Mouse (Mus musculus): ENCODE measurements at regions not wholly inside any gene's neighbourhood (a gene's known extent, or its start where the extent isn't known, plus 50 kb on each side); places are given as distances from the start of the nearest gene placed in this dataset.

- Histone ChIP-seq H3K9me3 (ENCODE audit: control insufficient read depth, low read length) (no peaks in the 10 kb centered on the region), H3K9ac (ENCODE audit: low read length) (no peak overlapping the region), H3K27ac (replicated peaks in 1 of 2; ENCODE audit: control insufficient read depth in 1 of 2, insufficient read depth in 1 of 2, low read depth in 2 of 2, low read length in 2 of 2) (no peak overlapping the region), H3K4me2 (ENCODE audit: low read length) (no peak overlapping the region), H3K27me3 (ENCODE audit: control insufficient read depth, insufficient read depth, low read length) (no peaks in the 10 kb centered on the region), H3K4me3 (ENCODE audit: control insufficient read depth in 1 of 2, insufficient read depth in 1 of 2, low read depth in 1 of 2, low read length in 2 of 2) (no peak overlapping the region), H3K4me1 (ENCODE audit: control insufficient read depth in 2 of 2, insufficient read depth in 2 of 2, low read length in 2 of 2) (no peaks in the 10 kb centered on the region; a peak in 1 of 4 replicates), H3K36me3 (ENCODE audit: control insufficient read depth, insufficient read depth, low read length) (no peaks in the 10 kb centered on the region)
- WGBS = 69% methylated on average over 16 of the region's 16 CpGs
- no peak for ATAC-seq (ENCODE audit: insufficient number of reproducible peaks, insufficient read depth, low FRiP score, low read depth)
These were observed 129.0 kb downstream of the 3110018I06Rik start for GRCm38 (mm10) chr12:107617212-107617994.

DNA sequence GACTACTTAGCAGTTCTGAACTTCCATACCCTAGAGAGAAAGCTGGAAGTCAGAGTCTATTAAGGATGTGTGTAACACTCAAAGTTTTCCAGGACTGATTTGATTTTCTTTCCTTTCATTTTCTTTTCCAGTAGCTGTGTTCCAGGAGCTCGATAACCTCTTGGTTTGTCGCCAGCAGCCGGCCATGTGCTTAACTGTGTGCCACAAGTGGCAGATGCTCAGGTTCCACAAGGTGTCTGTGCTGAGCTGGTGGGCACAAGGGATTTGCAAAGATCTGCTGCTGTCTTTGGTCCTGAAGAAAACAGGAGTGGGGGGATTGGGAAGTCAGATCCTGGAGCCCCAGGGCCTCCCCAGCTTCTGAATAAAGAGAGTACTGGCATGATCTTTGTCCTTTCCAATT is 136.0 kb downstream of the 3110018I06Rik start:
- no peak overlapping the region for H3K27ac ChIP-seq (replicated peaks in 1 of 2; ENCODE audit: control insufficient read depth in 1 of 2, insufficient read depth in 1 of 2, low read depth in 2 of 2, low read length in 2 of 2)
- H3K4me3 ChIP-seq (ENCODE audit: control insufficient read depth in 1 of 2, insufficient read depth in 1 of 2, low read depth in 1 of 2, low read length in 2 of 2) = no peak overlapping the region
- no peak overlapping the region for H3K4me2 ChIP-seq (ENCODE audit: low read length)
- 63% methylated on average over 3 of the region's 3 CpGs for WGBS
- no peaks in the 10 kb centered on the region for H3K9me3 ChIP-seq (ENCODE audit: control insufficient read depth, low read length)
- no peaks in the 10 kb centered on the region for H3K27me3 ChIP-seq (ENCODE audit: control insufficient read depth, insufficient read depth, low read length)
- H3K9ac ChIP-seq (ENCODE audit: low read length) = no peak overlapping the region
- H3K36me3 ChIP-seq (ENCODE audit: control insufficient read depth, insufficient read depth, low read length) = no peaks in the 10 kb centered on the region
- H3K4me1 ChIP-seq (ENCODE audit: control insufficient read depth in 2 of 2, insufficient read depth in 2 of 2, low read length in 2 of 2) = peaks cover 0 to 2% of the 10 kb centered on the region in 2 experiments; a peak in 2 of 4 replicates
- ATAC-seq (ENCODE audit: insufficient number of reproducible peaks, insufficient read depth, low FRiP score, low read depth) = no peak

- no peak overlapping the region for H3K9ac ChIP-seq (ENCODE audit: low read length)
- H3K4me2 ChIP-seq (ENCODE audit: low read length) = no peak overlapping the region
- WGBS = 90% methylated on average over 9 of the region's 9 CpGs
- no peaks in the 10 kb centered on the region for H3K36me3 ChIP-seq (ENCODE audit: control insufficient read depth, insufficient read depth, low read length)
- no peaks in the 10 kb centered on the region for H3K27me3 ChIP-seq (ENCODE audit: control insufficient read depth, insufficient read depth, low read length)
- ATAC-seq (ENCODE audit: insufficient number of reproducible peaks, insufficient read depth, low FRiP score, low read depth) = no peak
- H3K27ac ChIP-seq (replicated peaks in 1 of 2; ENCODE audit: control insufficient read depth in 1 of 2, insufficient read depth in 1 of 2, low read depth in 2 of 2, low read length in 2 of 2) = no peak overlapping the region
- H3K4me1 ChIP-seq (ENCODE audit: control insufficient read depth in 2 of 2, insufficient read depth in 2 of 2, low read length in 2 of 2) = no peaks in the 10 kb centered on the region; a peak in 1 of 4 replicates
- H3K9me3 ChIP-seq (ENCODE audit: control insufficient read depth, low read length) = no peaks in the 10 kb centered on the region
- H3K4me3 ChIP-seq (ENCODE audit: control insufficient read depth in 1 of 2, insufficient read depth in 1 of 2, low read depth in 1 of 2, low read length in 2 of 2) = no peak overlapping the region
These were observed 159.6 kb downstream of the 3110018I06Rik start for GRCm38 (mm10) chr12:107648008-107648407.

GRCm38 (mm10) chr12:107652126-107652728 is 163.8 kb downstream of the 3110018I06Rik start:
- Histone ChIP-seq H3K4me2 (ENCODE audit: low read length) (no peak overlapping the region), H3K36me3 (ENCODE audit: control insufficient read depth, insufficient read depth, low read length) (no peaks in the 10 kb centered on the region), H3K27me3 (ENCODE audit: control insufficient read depth, insufficient read depth, low read length) (no peaks in the 10 kb centered on the region), H3K4me3 (ENCODE audit: control insufficient read depth in 1 of 2, insufficient read depth in 1 of 2, low read depth in 1 of 2, low read length in 2 of 2) (no peak overlapping the region), H3K27ac (replicated peaks in 1 of 2; ENCODE audit: control insufficient read depth in 1 of 2, insufficient read depth in 1 of 2, low read depth in 2 of 2, low read length in 2 of 2) (no peak overlapping the region), H3K9ac (ENCODE audit: low read length) (no peak overlapping the region), H3K9me3 (ENCODE audit: control insufficient read depth, low read length) (no peaks in the 10 kb centered on the region), H3K4me1 (ENCODE audit: control insufficient read depth in 2 of 2, insufficient read depth in 2 of 2, low read length in 2 of 2) (0 out of 4 replicates have a peak, but pooled peaks cover 0 to 3% of the 10 kb centered on the region in 2 experiments)
- ATAC-seq (ENCODE audit: insufficient number of reproducible peaks, insufficient read depth, low FRiP score, low read depth) = no peak
- 64% methylated on average over 3 of the region's 3 CpGs for WGBS

DNA sequence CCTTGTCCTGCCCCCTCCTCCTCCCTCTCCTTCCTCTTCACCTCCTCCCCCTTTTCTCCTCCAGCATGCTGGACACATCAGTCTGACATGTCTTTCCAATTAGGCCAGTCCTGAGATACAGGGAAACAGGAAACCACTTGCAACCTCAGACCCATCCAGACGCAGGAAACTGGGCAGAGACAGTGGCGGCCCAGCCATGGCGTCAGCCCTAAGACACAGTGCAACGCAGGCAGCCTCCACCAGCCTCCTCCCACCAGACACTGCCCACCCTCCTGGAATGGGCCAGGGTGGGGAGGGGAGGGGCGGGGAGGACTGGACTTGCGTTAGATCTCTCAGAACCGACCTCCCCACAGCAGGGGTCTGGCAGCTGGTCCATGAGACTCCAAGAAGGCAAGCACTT is 164.7 kb downstream of the 3110018I06Rik start:
- ATAC-seq (ENCODE audit: insufficient number of reproducible peaks, insufficient read depth, low FRiP score, low read depth) = peak; percentile 63
- no peaks in the 10 kb centered on the region for H3K9me3 ChIP-seq (ENCODE audit: control insufficient read depth, low read length)
- H3K9ac ChIP-seq (ENCODE audit: low read length) = no peak overlapping the region
- no peak overlapping the region for H3K4me3 ChIP-seq (ENCODE audit: control insufficient read depth in 1 of 2, insufficient read depth in 1 of 2, low read depth in 1 of 2, low read length in 2 of 2)
- H3K4me2 ChIP-seq (ENCODE audit: low read length) = no peak overlapping the region
- 25% methylated on average over 7 of the region's 7 CpGs for WGBS
- H3K27me3 ChIP-seq (ENCODE audit: control insufficient read depth, insufficient read depth, low read length) = no peaks in the 10 kb centered on the region
- H3K36me3 ChIP-seq (ENCODE audit: control insufficient read depth, insufficient read depth, low read length) = no peaks in the 10 kb centered on the region
- H3K4me1 ChIP-seq (ENCODE audit: control insufficient read depth in 2 of 2, insufficient read depth in 2 of 2, low read length in 2 of 2) = 0 out of 4 replicates have a peak, but pooled peaks cover 0 to 3% of the 10 kb centered on the region in 2 experiments
- H3K27ac ChIP-seq (replicated peaks in 1 of 2; ENCODE audit: control insufficient read depth in 1 of 2, insufficient read depth in 1 of 2, low read depth in 2 of 2, low read length in 2 of 2) = no peak overlapping the region

GRCm38 (mm10) chr12:107656846-107657245 is 168.4 kb downstream of the 3110018I06Rik start:
- H3K4me2 ChIP-seq (ENCODE audit: low read length) = no peak overlapping the region
- 60% methylated on average over 5 of the region's 5 CpGs for WGBS

GRCm38 (mm10) chr12:107658241-107658640 is 169.8 kb downstream of the 3110018I06Rik start:
- 82% methylated on average over 12 of the region's 12 CpGs for WGBS
- ATAC-seq (ENCODE audit: insufficient number of reproducible peaks, insufficient read depth, low FRiP score, low read depth) = no peak

More at GRCm38 (mm10) chr12:107656846-107657245, 168.4 kb downstream of the 3110018I06Rik start:
- Histone ChIP-seq H3K4me1 (ENCODE audit: control insufficient read depth in 2 of 2, insufficient read depth in 2 of 2, low read length in 2 of 2) (0 out of 4 replicates have a peak, but pooled peaks cover 0 to 3% of the 10 kb centered on the region in 2 experiments), H3K4me3 (ENCODE audit: control insufficient read depth in 1 of 2, insufficient read depth in 1 of 2, low read depth in 1 of 2, low read length in 2 of 2) (no peak overlapping the region), H3K9me3 (ENCODE audit: control insufficient read depth, low read length) (no peaks in the 10 kb centered on the region), H3K27me3 (ENCODE audit: control insufficient read depth, insufficient read depth, low read length) (no peaks in the 10 kb centered on the region), H3K27ac (replicated peaks in 1 of 2; ENCODE audit: control insufficient read depth in 1 of 2, insufficient read depth in 1 of 2, low read depth in 2 of 2, low read length in 2 of 2) (no peak overlapping the region), H3K9ac (ENCODE audit: low read length) (no peak overlapping the region), H3K36me3 (ENCODE audit: control insufficient read depth, insufficient read depth, low read length) (no peaks in the 10 kb centered on the region)
- ATAC-seq (ENCODE audit: insufficient number of reproducible peaks, insufficient read depth, low FRiP score, low read depth) = no peak

More at GRCm38 (mm10) chr12:107658241-107658640, 169.8 kb downstream of the 3110018I06Rik start:
- Histone ChIP-seq H3K27ac (replicated peaks in 1 of 2; ENCODE audit: control insufficient read depth in 1 of 2, insufficient read depth in 1 of 2, low read depth in 2 of 2, low read length in 2 of 2) (no peak overlapping the region), H3K4me1 (ENCODE audit: control insufficient read depth in 2 of 2, insufficient read depth in 2 of 2, low read length in 2 of 2) (0 out of 4 replicates have a peak, but pooled peaks cover 0 to 3% of the 10 kb centered on the region in 2 experiments), H3K4me3 (ENCODE audit: control insufficient read depth in 1 of 2, insufficient read depth in 1 of 2, low read depth in 1 of 2, low read length in 2 of 2) (no peak overlapping the region), H3K36me3 (ENCODE audit: control insufficient read depth, insufficient read depth, low read length) (no peaks in the 10 kb centered on the region), H3K27me3 (ENCODE audit: control insufficient read depth, insufficient read depth, low read length) (no peaks in the 10 kb centered on the region), H3K9ac (ENCODE audit: low read length) (no peak overlapping the region), H3K4me2 (ENCODE audit: low read length) (no peak overlapping the region), H3K9me3 (ENCODE audit: control insufficient read depth, low read length) (no peaks in the 10 kb centered on the region)

All from heart, embryonic 14.5 days (tissue).